Mouse (Mus musculus): ENCODE measurements around the gene Nr2e3. TPM values are rescaled to one million over a fixed set of nuclear protein-coding genes. Genes with fewer than 3 reads are reported as not detected.
A peak's percentile ranks its signal among the peaks of the same experiment; 100 is the strongest.
"Not testable (repeated sequence)": the region's sequence is repeated elsewhere in the genome, so short reads cannot be mapped to it uniquely, and the experiment has no call there.

The Nr2e3 gene
- polyA plus RNA-seq, 1 experiment from 2014 or later = not detected

DNA sequence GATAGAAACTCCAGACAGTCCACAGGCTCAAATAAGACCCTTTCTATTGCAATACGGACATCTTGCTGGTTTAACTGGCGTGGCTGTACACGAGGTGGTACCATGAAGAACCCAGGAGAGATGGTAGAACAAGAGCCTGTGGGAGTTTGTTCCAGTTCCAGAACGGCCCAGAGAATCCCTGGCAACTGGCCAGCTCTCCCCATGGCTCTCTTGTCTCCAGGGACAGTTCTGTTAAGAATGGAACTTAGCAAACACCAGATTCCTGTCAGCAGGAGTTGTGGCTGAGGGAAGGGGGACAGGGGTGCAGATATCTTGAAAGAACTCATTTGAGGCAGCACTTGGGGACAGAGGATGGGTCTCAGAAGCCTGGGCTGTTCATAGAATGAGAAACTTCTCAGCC, 10.8 kb upstream of the Nr2e3 start:
- no peak overlapping the region for H3K27ac ChIP-seq (ENCODE audit: low read depth, low read length)
- no peaks in the 10 kb centered on the region for H3K27me3 ChIP-seq (ENCODE audit: control insufficient read depth, insufficient read depth, low read length)
- H3K4me3 ChIP-seq (ENCODE audit: low read depth, low read length) = no peak overlapping the region
- no peak overlapping the region for H3K9ac ChIP-seq (ENCODE audit: low read length)
- WGBS = 81% methylated on average over 4 of the region's 4 CpGs
- DNase-seq (ENCODE audit: low spot score, missing footprints) (no peak), ATAC-seq (ENCODE audit: low FRiP score) (no peak)
- H3K4me1 ChIP-seq (ENCODE audit: control insufficient read depth, insufficient read depth, low read length) = no peaks in the 10 kb centered on the region
- H3K36me3 ChIP-seq (ENCODE audit: control insufficient read depth, insufficient read depth, low read length) = no peaks in the 10 kb centered on the region
- no peak overlapping the region for H3K4me2 ChIP-seq
- H3K9me3 ChIP-seq (ENCODE audit: control insufficient read depth, low read length) = no peaks in the 10 kb centered on the region

DNA sequence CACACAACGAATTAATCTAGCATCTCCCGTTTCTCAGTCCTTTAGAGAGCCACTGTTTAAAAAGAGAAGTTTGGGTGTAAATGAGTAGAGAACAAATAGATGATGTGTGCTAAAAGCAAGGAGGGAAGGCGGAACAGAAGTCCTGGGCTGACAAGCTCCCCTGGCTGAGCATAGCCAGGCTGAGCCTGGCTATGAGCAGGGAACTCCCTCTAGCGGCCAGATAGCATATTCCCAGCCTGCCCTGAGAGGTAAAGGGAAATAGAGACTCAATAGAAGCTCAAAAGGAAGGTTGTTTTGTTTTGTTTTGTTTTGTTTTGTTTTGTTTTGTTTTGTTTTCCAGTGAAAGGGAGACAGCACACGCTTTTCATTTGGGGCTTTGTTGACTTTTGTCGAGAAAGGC, 8.9 kb upstream of the Nr2e3 start:
- no peaks in the 10 kb centered on the region for H3K36me3 ChIP-seq (ENCODE audit: control insufficient read depth, insufficient read depth, low read length)
- 0 out of 2 replicates have a peak, but pooled peaks have one; percentile 58 for ATAC-seq (ENCODE audit: low FRiP score)
- no peak overlapping the region for H3K9ac ChIP-seq (ENCODE audit: low read length)
- WGBS = 26% methylated on average over 6 of the region's 6 CpGs
- no peak overlapping the region for H3K4me2 ChIP-seq
- no peak overlapping the region for H3K4me3 ChIP-seq (ENCODE audit: low read depth, low read length)
- no peaks in the 10 kb centered on the region for H3K27me3 ChIP-seq (ENCODE audit: control insufficient read depth, insufficient read depth, low read length)
- H3K4me1 ChIP-seq (ENCODE audit: control insufficient read depth, insufficient read depth, low read length) = no peaks in the 10 kb centered on the region
- H3K27ac ChIP-seq (ENCODE audit: low read depth, low read length) = no peak overlapping the region
- no peaks in the 10 kb centered on the region for H3K9me3 ChIP-seq (ENCODE audit: control insufficient read depth, low read length)
- DNase-seq (ENCODE audit: low spot score, missing footprints) = peak; percentile 91

DNA sequence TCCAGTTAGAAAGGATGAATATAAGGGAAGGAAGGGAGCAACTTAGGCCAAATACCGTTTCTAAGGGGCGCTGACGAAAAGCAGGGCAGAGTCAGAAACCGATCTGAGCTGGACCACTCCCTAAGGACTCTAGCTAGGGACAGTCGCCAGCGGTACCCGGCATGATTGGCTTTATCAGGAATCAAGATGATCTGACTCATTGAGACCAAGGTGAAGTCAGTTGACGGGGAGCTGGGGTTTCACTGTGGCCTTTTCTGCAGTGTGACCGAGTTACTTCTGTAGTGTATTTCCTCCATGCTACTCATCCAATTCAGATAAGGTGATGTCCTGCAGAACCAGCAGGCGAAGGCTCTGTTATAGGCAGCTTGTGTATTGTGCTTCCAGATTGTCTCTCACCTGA, 4.6 kb upstream of the Nr2e3 start:
- Histone ChIP-seq H3K9me3 (ENCODE audit: control insufficient read depth, low read length) (no peaks in the 10 kb centered on the region), H3K36me3 (ENCODE audit: control insufficient read depth, insufficient read depth, low read length) (no peaks in the 10 kb centered on the region), H3K27ac (ENCODE audit: low read depth, low read length) (no peak overlapping the region), H3K4me3 (ENCODE audit: low read depth, low read length) (no peak overlapping the region), H3K9ac (ENCODE audit: low read length) (no peak overlapping the region), H3K4me1 (ENCODE audit: control insufficient read depth, insufficient read depth, low read length) (no peaks in the 10 kb centered on the region), H3K4me2 (no peak overlapping the region), H3K27me3 (ENCODE audit: control insufficient read depth, insufficient read depth, low read length) (no peaks in the 10 kb centered on the region)
- ATAC-seq (ENCODE audit: low FRiP score) (no peak), DNase-seq (ENCODE audit: low spot score, missing footprints) (no peak)
- 91% methylated on average over 10 of the region's 10 CpGs for WGBS

DNA sequence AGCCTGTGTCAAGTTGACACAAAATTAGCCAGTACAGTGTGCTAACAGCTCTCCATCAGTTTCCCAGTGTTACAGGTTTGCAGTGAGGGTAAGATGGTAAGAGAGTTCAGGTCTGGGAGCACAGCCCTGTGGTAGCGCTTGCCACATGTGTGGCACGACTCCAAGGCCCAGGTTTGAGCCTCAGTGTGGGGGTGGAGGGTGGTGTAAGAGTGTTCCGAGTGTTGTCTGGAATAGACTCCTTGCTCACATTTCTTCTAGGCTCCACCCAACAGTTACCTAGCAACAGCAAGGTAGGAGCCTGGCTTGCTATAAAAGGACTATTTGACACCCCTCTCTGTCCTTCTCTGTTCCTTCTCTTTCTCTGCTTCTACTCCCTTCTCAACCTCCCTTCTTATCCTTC, 3.9 kb upstream of the Nr2e3 start:
- ATAC-seq (ENCODE audit: low FRiP score) (no peak), DNase-seq (ENCODE audit: low spot score, missing footprints) (peak; percentile 64)
- no peak overlapping the region for H3K4me3 ChIP-seq (ENCODE audit: low read depth, low read length)
- H3K9ac ChIP-seq (ENCODE audit: low read length) = no peak overlapping the region
- H3K27me3 ChIP-seq (ENCODE audit: control insufficient read depth, insufficient read depth, low read length) = no peaks in the 10 kb centered on the region
- H3K4me2 ChIP-seq = no peak overlapping the region
- H3K9me3 ChIP-seq (ENCODE audit: control insufficient read depth, low read length) = no peaks in the 10 kb centered on the region
- no peaks in the 10 kb centered on the region for H3K4me1 ChIP-seq (ENCODE audit: control insufficient read depth, insufficient read depth, low read length)
- WGBS = 70% methylated on average over 3 of the region's 3 CpGs
- no peaks in the 10 kb centered on the region for H3K36me3 ChIP-seq (ENCODE audit: control insufficient read depth, insufficient read depth, low read length)
- no peak overlapping the region for H3K27ac ChIP-seq (ENCODE audit: low read depth, low read length)

DNA sequence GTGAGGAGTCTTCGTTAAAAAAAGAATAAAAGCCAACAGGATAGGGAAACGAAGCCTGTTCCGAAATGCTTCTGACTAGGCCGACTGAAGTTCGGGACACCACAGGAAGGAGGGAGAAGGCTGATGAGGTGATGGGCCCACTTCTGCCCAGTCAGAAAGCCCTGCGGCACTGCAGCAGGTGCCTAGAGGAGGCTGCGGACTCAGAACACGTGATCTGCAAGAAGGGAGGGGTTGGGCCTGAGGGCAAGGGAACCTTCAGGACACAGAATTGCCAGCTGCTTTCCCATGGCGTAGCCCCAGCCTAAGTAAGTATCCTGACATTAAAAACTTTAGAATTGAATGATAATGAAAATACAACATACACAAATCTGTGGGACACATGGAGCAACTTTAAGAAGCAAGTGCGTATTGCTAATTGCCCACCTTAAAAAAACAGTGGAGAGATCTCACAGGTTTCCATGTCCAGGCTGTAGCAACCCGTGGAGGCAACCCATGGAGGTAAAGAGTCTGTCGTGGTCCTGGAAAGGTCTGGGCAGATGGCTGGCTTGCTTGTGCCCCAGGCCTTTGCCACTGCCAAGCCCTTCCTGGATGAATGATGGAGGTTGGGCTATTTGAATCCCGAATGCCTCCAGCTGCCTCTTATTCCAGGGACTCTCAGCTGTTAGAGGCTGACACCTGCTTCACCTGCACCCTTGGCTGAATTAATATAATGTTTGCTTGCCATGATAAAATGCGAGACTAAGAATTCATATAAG, 919 bp upstream of the Nr2e3 start:
- Histone ChIP-seq H3K4me2 (no peak overlapping the region), H3K4me3 (ENCODE audit: low read depth, low read length) (no peak overlapping the region), H3K9ac (ENCODE audit: low read length) (no peak overlapping the region), H3K27ac (ENCODE audit: low read depth, low read length) (no peak overlapping the region), H3K36me3 (ENCODE audit: control insufficient read depth, insufficient read depth, low read length) (no peaks in the 10 kb centered on the region), H3K9me3 (ENCODE audit: control insufficient read depth, low read length) (no peaks in the 10 kb centered on the region), H3K27me3 (ENCODE audit: control insufficient read depth, insufficient read depth, low read length) (no peaks in the 10 kb centered on the region), H3K4me1 (ENCODE audit: control insufficient read depth, insufficient read depth, low read length) (no peaks in the 10 kb centered on the region)
- 70% methylated on average over 14 of the region's 14 CpGs for WGBS
- ATAC-seq (ENCODE audit: low FRiP score) = no peak
- DNase-seq (ENCODE audit: low spot score, missing footprints) = peak; percentile 74

DNA sequence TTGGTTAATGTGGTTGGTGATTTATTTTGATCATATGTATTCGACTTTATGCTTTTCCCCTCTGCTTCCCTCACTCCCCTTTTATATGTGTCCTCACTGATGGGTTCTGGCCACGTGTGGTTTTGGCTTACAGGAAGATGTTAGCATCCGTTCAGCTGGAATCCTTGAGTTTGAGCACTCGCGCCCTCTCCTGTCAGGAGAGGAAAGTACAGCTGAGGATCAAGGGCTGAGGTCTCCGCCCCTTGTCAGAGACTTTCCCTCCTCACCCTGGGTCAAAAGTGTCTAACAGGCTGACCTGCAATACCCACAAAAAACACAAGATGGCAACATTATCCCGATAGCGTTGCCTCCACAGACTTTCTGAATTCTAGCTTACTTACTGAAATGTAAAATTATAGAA, 1.2 kb downstream of the Nr2e3 start:
- no peak overlapping the region for H3K9ac ChIP-seq (ENCODE audit: low read length)
- H3K27ac ChIP-seq (ENCODE audit: low read depth, low read length) = no peak overlapping the region
- no peaks in the 10 kb centered on the region for H3K9me3 ChIP-seq (ENCODE audit: control insufficient read depth, low read length)
- DNase-seq (ENCODE audit: low spot score, missing footprints) (peak; percentile 100), ATAC-seq (ENCODE audit: low FRiP score) (peak; percentile 65)
- no peaks in the 10 kb centered on the region for H3K4me1 ChIP-seq (ENCODE audit: control insufficient read depth, insufficient read depth, low read length)
- H3K36me3 ChIP-seq (ENCODE audit: control insufficient read depth, insufficient read depth, low read length) = no peaks in the 10 kb centered on the region
- no peak overlapping the region for H3K4me3 ChIP-seq (ENCODE audit: low read depth, low read length)
- WGBS = 3% methylated on average over 8 of the region's 8 CpGs
- no peaks in the 10 kb centered on the region for H3K27me3 ChIP-seq (ENCODE audit: control insufficient read depth, insufficient read depth, low read length)
- no peak overlapping the region for H3K4me2 ChIP-seq

DNA sequence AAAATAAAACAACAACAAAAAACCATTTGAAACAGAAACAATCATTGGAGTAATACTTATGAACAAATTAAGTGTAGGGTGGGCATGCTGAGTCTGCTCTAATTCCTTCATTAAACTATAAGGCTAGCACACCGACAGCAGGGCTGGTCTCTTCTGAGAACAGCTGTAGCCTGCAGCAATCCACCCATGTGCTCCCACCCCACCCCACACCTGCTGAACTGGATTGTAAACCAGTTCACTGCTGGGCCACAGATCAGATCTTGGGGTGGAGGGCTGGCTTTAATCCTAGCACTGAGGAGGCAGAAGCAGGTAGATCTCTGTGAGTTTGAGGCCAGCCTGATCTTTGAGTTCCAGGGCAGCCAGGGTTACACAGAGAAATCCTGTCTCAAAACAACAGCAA, 2.3 kb downstream of the Nr2e3 start:
- not testable (repeated sequence) for H3K9ac ChIP-seq (ENCODE audit: low read length); H3K4me3 ChIP-seq (ENCODE audit: low read depth, low read length); H3K4me1 ChIP-seq (ENCODE audit: control insufficient read depth, insufficient read depth, low read length); H3K36me3 ChIP-seq (ENCODE audit: control insufficient read depth, insufficient read depth, low read length); H3K9me3 ChIP-seq (ENCODE audit: control insufficient read depth, low read length); ATAC-seq (ENCODE audit: low FRiP score); H3K4me2 ChIP-seq; H3K27me3 ChIP-seq (ENCODE audit: control insufficient read depth, insufficient read depth, low read length); H3K27ac ChIP-seq (ENCODE audit: low read depth, low read length)
- 85% methylated on average over 1 of the region's 1 CpGs for WGBS
- DNase-seq (ENCODE audit: low spot score, missing footprints) = peak; percentile 37

DNA sequence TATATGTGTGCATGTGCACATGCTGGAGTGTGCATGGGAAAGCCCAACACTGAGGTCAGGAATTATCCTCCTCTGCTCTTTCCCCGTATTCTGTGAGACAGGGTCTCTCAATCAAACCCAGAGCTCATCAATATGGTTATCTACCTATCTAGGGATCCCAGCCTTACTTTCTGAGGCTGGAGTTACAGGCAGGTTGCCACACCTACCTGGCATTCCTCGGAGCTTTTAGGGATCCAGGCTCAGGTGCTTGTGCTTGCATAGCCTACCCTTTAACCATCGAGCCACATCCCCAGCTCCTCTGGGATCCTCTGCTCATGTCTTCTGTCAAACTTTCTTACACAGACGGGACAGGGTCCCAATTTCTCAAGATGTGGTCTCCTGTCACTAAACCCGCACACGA, 4.0 kb downstream of the Nr2e3 start:
- Histone ChIP-seq H3K27me3 (ENCODE audit: control insufficient read depth, insufficient read depth, low read length) (no peaks in the 10 kb centered on the region), H3K4me2 (no peak overlapping the region), H3K27ac (ENCODE audit: low read depth, low read length) (no peak overlapping the region), H3K4me1 (ENCODE audit: control insufficient read depth, insufficient read depth, low read length) (no peaks in the 10 kb centered on the region), H3K36me3 (ENCODE audit: control insufficient read depth, insufficient read depth, low read length) (no peaks in the 10 kb centered on the region), H3K9ac (ENCODE audit: low read length) (no peak overlapping the region), H3K9me3 (ENCODE audit: control insufficient read depth, low read length) (no peaks in the 10 kb centered on the region), H3K4me3 (ENCODE audit: low read depth, low read length) (no peak overlapping the region)
- peak; percentile 66 for DNase-seq (ENCODE audit: low spot score, missing footprints)
- 57% methylated on average over 6 of the region's 6 CpGs for WGBS
- no peak for ATAC-seq (ENCODE audit: low FRiP score)

DNA sequence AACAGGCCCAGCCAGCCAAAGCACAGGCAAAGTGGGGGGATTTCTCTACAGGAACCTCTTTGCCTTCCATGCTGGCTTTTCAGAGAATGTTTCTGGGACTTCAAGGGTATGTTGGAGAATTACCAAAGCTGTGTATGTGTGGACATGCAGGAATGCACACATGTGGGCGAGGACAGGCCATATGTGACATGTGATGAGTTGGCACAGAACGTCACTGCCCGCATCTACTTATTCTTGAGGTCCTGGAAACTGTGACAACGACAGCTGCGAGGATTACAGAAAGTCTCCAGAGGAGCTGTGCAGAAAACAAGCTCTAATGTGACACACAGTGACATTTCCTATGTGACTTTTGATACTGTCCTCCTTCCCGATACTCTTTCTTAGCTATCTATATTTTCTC, 4.8 kb downstream of the Nr2e3 start:
- Histone ChIP-seq H3K27me3 (ENCODE audit: control insufficient read depth, insufficient read depth, low read length) (no peaks in the 10 kb centered on the region), H3K4me2 (no peak overlapping the region), H3K4me3 (ENCODE audit: low read depth, low read length) (no peak overlapping the region), H3K4me1 (ENCODE audit: control insufficient read depth, insufficient read depth, low read length) (no peaks in the 10 kb centered on the region), H3K9ac (ENCODE audit: low read length) (no peak overlapping the region), H3K9me3 (ENCODE audit: control insufficient read depth, low read length) (no peaks in the 10 kb centered on the region), H3K27ac (ENCODE audit: low read depth, low read length) (no peak overlapping the region), H3K36me3 (ENCODE audit: control insufficient read depth, insufficient read depth, low read length) (no peaks in the 10 kb centered on the region)
- ATAC-seq (ENCODE audit: low FRiP score) (no peak), DNase-seq (ENCODE audit: low spot score, missing footprints) (peak; percentile 41)
- WGBS = 84% methylated on average over 6 of the region's 6 CpGs
